Mouse (Mus musculus) intestine, embryonic 14.5 days (tissue): ENCODE results near the gene Gm49380. TPM values are rescaled to one million over a fixed set of nuclear protein-coding genes. Genes with fewer than 3 reads are reported as not detected.
"Not testable (repeated sequence)": the region's sequence is repeated elsewhere in the genome, so short reads cannot be mapped to it uniquely, and the experiment has no call there.

Experiments
- ATAC-seq: fragments of 200-750 bp; cut with Nextera tagmentation; replicated peaks from 2 replicates; pipeline ENCODE4 v1.8.0; 2017; ENCODE audit warnings: low read depth, moderate number of reproducible peaks, moderate TSS enrichment, moderate library complexity; ENCODE audit not compliant: low FRiP score, low TSS enrichment
- DNase-seq: peaks from one replicate; pipeline ENCODE4 v3.0.0-alpha.2; 2018; ENCODE audit warnings: low spot score
- H3K27ac ChIP-seq: fragments of 300-500 bp; sonication (generic); 2 replicates; pipeline ENCODE4 v1.5.1; 2014; ENCODE audit warnings: low read depth, mild to moderate bottlenecking, control low read depth
- H3K27me3 ChIP-seq: fragments of 300-500 bp; sonication (generic); replicated peaks from 2 replicates; pipeline ENCODE4 v1.6.1; 2014; ENCODE audit warnings: low read length, control low read depth; ENCODE audit not compliant: control insufficient read depth, insufficient read depth
- H3K36me3 ChIP-seq: fragments of 300-500 bp; sonication (generic); 2 replicates; pipeline ENCODE4 v1.6.1; 2014; ENCODE audit warnings: low read length, control low read depth; ENCODE audit not compliant: control insufficient read depth, insufficient read depth
- H3K4me1 ChIP-seq: fragments of 300-500 bp; sonication (generic); replicated peaks from 2 replicates; pipeline ENCODE4 v1.6.1; 2014; ENCODE audit warnings: low read length, control low read depth, mixed read lengths; ENCODE audit not compliant: control insufficient read depth, insufficient read depth
- H3K4me2 ChIP-seq: fragments of 300-500 bp; sonication (generic); 2 replicates; pipeline ENCODE4 v1.6.1; 2014; ENCODE audit warnings: low read length
- H3K4me3 ChIP-seq: fragments of 300-500 bp; sonication (generic); 2 replicates; pipeline ENCODE4 v1.5.1; 2014; ENCODE audit warnings: low read depth, low read length, control low read depth, mixed read lengths
- H3K9ac ChIP-seq: fragments of 300-500 bp; sonication (generic); 2 replicates; pipeline ENCODE4 v1.6.1; 2014; ENCODE audit warnings: mild to moderate bottlenecking, low read length
- H3K9me3 ChIP-seq: fragments of 300-500 bp; sonication (generic); 2 replicates; pipeline ENCODE4 v1.6.1; 2016; ENCODE audit warnings: low read length, control low read depth; ENCODE audit not compliant: control insufficient read depth
- WGBS: fragments of 180-500 bp; shearing (Covaris S2); extraction: QIAGEN DNeasy Blood & Tissue Kit; methylation state at CpG from one replicate; pipeline ENCODE4 v1.1.7; 2014; 5-methylcytosine and 5-hydroxymethylcytosine counted together
- polyA plus RNA-seq: library from polyadenylated mRNA; unstranded; fragments of >200 nt; fragmentation: Nextera tagmentation; extraction: Ambion mirVana; gene quantifications from 2 replicates; pipeline ENCODE4 v1.2.1, GENCODE M21; 2014

Gm49380 gene
- polyA plus RNA-seq, 1 experiment from 2014 or later = 0.14 TPM

GRCm38 (mm10) chr9:44119011-44119410 lies 5.7 kb upstream of the Gm49380 start:
- H3K9me3 ChIP-seq = no peaks in the 10 kb centered on the region
- no peak overlapping the region for H3K27ac ChIP-seq
- 59% methylated on average over 5 of the region's 5 CpGs for WGBS

GRCm38 (mm10) chr9:44116182-44116581 lies 2.9 kb upstream of the Gm49380 start:
- Histone ChIP-seq H3K4me2 (no peak overlapping the region), H3K27me3 (no peaks in the 10 kb centered on the region), H3K36me3 (no peaks in the 10 kb centered on the region), H3K9me3 (no peaks in the 10 kb centered on the region), H3K27ac (no peak overlapping the region), H3K9ac (no peak overlapping the region), H3K4me3 (no peak overlapping the region), H3K4me1 (no peaks in the 10 kb centered on the region)
- WGBS = 89% methylated on average over 4 of the region's 4 CpGs
- DNase-seq = no peak
- ATAC-seq = no peak

More at GRCm38 (mm10) chr9:44119011-44119410, 5.7 kb upstream of the Gm49380 start:
- H3K4me2 ChIP-seq = no peak overlapping the region
- H3K9ac ChIP-seq = no peak overlapping the region
- no peaks in the 10 kb centered on the region for H3K36me3 ChIP-seq
- no peak overlapping the region for H3K4me3 ChIP-seq
- H3K4me1 ChIP-seq = no peaks in the 10 kb centered on the region
- DNase-seq (no peak), ATAC-seq (no peak)
- no peaks in the 10 kb centered on the region for H3K27me3 ChIP-seq

- Histone ChIP-seq H3K27me3 (no peaks in the 10 kb centered on the region), H3K36me3 (no peaks in the 10 kb centered on the region), H3K4me3 (no peak overlapping the region), H3K27ac (no peak overlapping the region), H3K4me2 (no peak overlapping the region), H3K4me1 (no peaks in the 10 kb centered on the region), H3K9me3 (no peaks in the 10 kb centered on the region), H3K9ac (no peak overlapping the region)
- DNase-seq = no peak
- no peak for ATAC-seq
- WGBS = 88% methylated on average over 9 of the region's 9 CpGs
These were observed 2.3 kb upstream of the Gm49380 start for GRCm38 (mm10) chr9:44115599-44115998.

DNA sequence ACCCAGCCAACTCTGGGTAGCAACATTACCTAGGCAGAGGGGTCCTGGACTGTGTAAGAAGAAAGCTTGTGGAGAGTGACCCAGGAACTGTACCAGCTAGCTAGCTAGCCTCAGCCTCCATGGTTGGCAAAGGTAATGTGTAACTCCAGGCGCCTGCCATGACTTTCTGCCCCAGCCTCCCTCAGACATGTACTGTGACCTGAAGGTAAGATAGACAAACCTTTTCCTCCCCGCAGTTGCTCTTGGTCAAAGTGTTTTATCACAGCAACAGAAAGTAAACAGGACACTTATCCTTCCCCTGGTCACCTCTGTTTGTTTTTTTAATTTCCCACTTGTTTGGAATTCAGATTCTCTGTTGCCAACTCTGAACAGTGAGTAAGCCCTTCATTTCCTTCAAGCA lies 1.2 kb upstream of the Gm49380 start:
- ATAC-seq (no peak), DNase-seq (no peak)
- no peak overlapping the region for H3K4me2 ChIP-seq
- H3K9ac ChIP-seq = no peak overlapping the region
- no peaks in the 10 kb centered on the region for H3K36me3 ChIP-seq
- no peak overlapping the region for H3K27ac ChIP-seq
- no peak overlapping the region for H3K4me3 ChIP-seq
- no peaks in the 10 kb centered on the region for H3K27me3 ChIP-seq
- no peaks in the 10 kb centered on the region for H3K9me3 ChIP-seq
- 71% methylated on average over 2 of the region's 2 CpGs for WGBS
- H3K4me1 ChIP-seq = peaks cover 11% of the 10 kb centered on the region

DNA sequence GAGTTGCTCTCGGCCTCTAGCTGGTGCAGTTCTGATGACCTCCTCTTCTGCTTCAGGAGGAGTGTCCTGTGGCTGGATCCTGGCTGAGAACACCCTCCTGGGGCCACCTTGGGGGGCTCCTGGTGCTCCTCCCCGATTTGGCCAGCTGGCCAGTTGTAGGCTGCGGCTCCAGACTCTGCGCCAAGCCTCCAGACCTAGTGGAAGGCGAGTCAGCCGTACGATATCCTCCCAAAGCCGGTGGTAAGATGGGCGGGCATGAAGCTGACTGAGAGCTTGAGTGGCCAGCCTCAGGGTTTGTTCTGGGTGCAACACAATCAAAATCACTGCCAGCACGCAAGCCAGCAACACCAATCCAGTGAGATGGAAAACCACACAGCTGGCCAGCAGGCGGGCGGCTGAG lies 1.4 kb downstream of the Gm49380 start:
- not testable (repeated sequence) for H3K36me3 ChIP-seq, DNase-seq, H3K27ac ChIP-seq, H3K9ac ChIP-seq, ATAC-seq, H3K9me3 ChIP-seq, H3K4me3 ChIP-seq, H3K27me3 ChIP-seq
- Histone ChIP-seq H3K4me1 (peaks cover 37% of the 10 kb centered on the region), H3K4me2 (peak overlapping the region; percentile 47)
- 59% methylated on average over 9 of the region's 12 CpGs for WGBS

- Histone ChIP-seq H3K27ac (peak overlapping the region; percentile 27; the same call in 1 of the 2 replicates), H3K36me3 (peaks cover 24% of the 10 kb centered on the region), H3K9me3 (no peaks in the 10 kb centered on the region), H3K4me1 (peaks cover 45% of the 10 kb centered on the region), H3K27me3 (no peaks in the 10 kb centered on the region), H3K4me2 (peak overlapping the region; percentile 46), H3K9ac (0 out of 2 replicates have a peak overlapping the region, but pooled peaks have one; percentile 30), H3K4me3 (peak overlapping the region; percentile 22)
- ATAC-seq (no peak), DNase-seq (peak; percentile 94)
- WGBS = 15% methylated on average over 9 of the region's 9 CpGs
These were observed 3.8 kb downstream of the Gm49380 start for GRCm38 (mm10) chr9:44109360-44110095.

- Histone ChIP-seq H3K4me1 (peaks cover 45% of the 10 kb centered on the region), H3K27ac (no peak overlapping the region), H3K9me3 (no peaks in the 10 kb centered on the region), H3K36me3 (peaks cover 28% of the 10 kb centered on the region), H3K4me2 (peak overlapping the region; percentile 46), H3K27me3 (no peaks in the 10 kb centered on the region), H3K4me3 (no peak overlapping the region), H3K9ac (no peak overlapping the region)
- no peak for ATAC-seq
- WGBS = 77% methylated on average over 31 of the region's 31 CpGs
- DNase-seq = no peak
These were observed 4.8 kb downstream of the Gm49380 start for GRCm38 (mm10) chr9:44108269-44109055.

GRCm38 (mm10) chr9:44107557-44108179 lies 5.6 kb downstream of the Gm49380 start:
- peak overlapping the region; percentile 69 for H3K27ac ChIP-seq
- H3K9me3 ChIP-seq = no peaks in the 10 kb centered on the region
- H3K4me2 ChIP-seq = peak overlapping the region; percentile 37
- 40% methylated on average over 25 of the region's 25 CpGs for WGBS
- peaks cover 45% of the 10 kb centered on the region for H3K4me1 ChIP-seq
- H3K4me3 ChIP-seq = peak overlapping the region; percentile 6; the same call in 1 of the 2 replicates
- peaks cover 28% of the 10 kb centered on the region for H3K36me3 ChIP-seq
- DNase-seq (peak; percentile 63), ATAC-seq (no peak; the same call in 1 of the 2 replicates)
- no peaks in the 10 kb centered on the region for H3K27me3 ChIP-seq
- 0 out of 2 replicates have a peak overlapping the region, but pooled peaks have one; percentile 10 for H3K9ac ChIP-seq
